Mouse (Mus musculus): ENCODE measurements around the gene Gm10260. TPM values are rescaled to one million over a fixed set of nuclear protein-coding genes. Genes with fewer than 3 reads are reported as not detected.

Gene Gm10260
- total and polyA plus RNA-seq, 3 experiments, result 409 to 4,123 (median 3,111) TPM

GRCm38 (mm10) chr13:97797462-97797861, 37.0 kb upstream of the Gm10260 start:
- Histone ChIP-seq H3K4me3 (ENCODE audit: control insufficient read depth in 1 of 2, insufficient read depth in 1 of 2, low read depth in 2 of 2, low read length in 2 of 2) (no peak overlapping the region), H3K27ac (ENCODE audit: control insufficient read depth, low read depth, low read length) (no peak overlapping the region), H3K9me3 (replicated peaks; ENCODE audit: insufficient read depth, low read length) (no peaks in the 10 kb centered on the region), H3K79me2 (ENCODE audit: control insufficient read depth, insufficient read depth, low read length, poor library complexity) (no peaks in the 10 kb centered on the region), H3K9ac (ENCODE audit: control insufficient read depth, low read depth, low read length, poor library complexity, severe bottlenecking) (no peak overlapping the region), H3K4me1 (ENCODE audit: control insufficient read depth in 1 of 2, insufficient read depth in 2 of 2, low read length in 2 of 2) (no peaks in the 10 kb centered on the region), H3K36me3 (ENCODE audit: control insufficient read depth in 1 of 2, insufficient read depth in 2 of 2, low read length in 2 of 2) (no peaks in the 10 kb centered on the region), H3K27me3 (ENCODE audit: control insufficient read depth in 1 of 2, insufficient read depth in 2 of 2, low read length in 2 of 2) (peaks cover 0 to 2% of the 10 kb centered on the region in 2 experiments; a peak in 2 of 4 replicates)
- no peak for TF ChIP-seq MAX (IDR thresholded peaks at IDR 0.05; ENCODE audit: low read length)
- no peak for TF ChIP-seq HCFC1 (IDR thresholded peaks at IDR 0.05; ENCODE audit: low read depth, low read length)
- TF ChIP-seq ZMIZ1 (IDR thresholded peaks at IDR 0.05; ENCODE audit: low read depth, low read length), result no peak
- no peak for TF ChIP-seq MYB (IDR thresholded peaks at IDR 0.05; ENCODE audit: low read depth, low read length)
- no peak for TF ChIP-seq GABPA (IDR thresholded peaks at IDR 0.05; ENCODE audit: low read depth, low read length)
- no peak for TF ChIP-seq MAZ (IDR thresholded peaks at IDR 0.05; ENCODE audit: low read depth, low read length)
- no peak for TF ChIP-seq TCF12 (IDR thresholded peaks at IDR 0.05; ENCODE audit: low read depth, low read length)
- TF ChIP-seq NELFE (IDR thresholded peaks at IDR 0.05; ENCODE audit: low read depth, low read length), result no peak
- TF ChIP-seq RAD21 (IDR thresholded peaks at IDR 0.05; ENCODE audit: low read depth, low read length), result no peak
- no peak for TF ChIP-seq ZC3H11A (IDR thresholded peaks at IDR 0.05; ENCODE audit: low read depth, low read length)
- no peak for TF ChIP-seq NRF1 (IDR thresholded peaks at IDR 0.05; ENCODE audit: insufficient read depth, low read depth, low read length, poor library complexity, severe bottlenecking)
- TF ChIP-seq CHD2 (IDR thresholded peaks at IDR 0.05; ENCODE audit: low read length), result no peak
- TF ChIP-seq USF1 (IDR thresholded peaks at IDR 0.05; ENCODE audit: low read depth, low read length), result no peak
- TF ChIP-seq ELF1 (IDR thresholded peaks at IDR 0.05; ENCODE audit: low read depth, low read length), result no peak
- DNase-seq (ENCODE audit: low read depth, low spot score), result no peak

- Histone ChIP-seq H3K27me3 (ENCODE audit: control insufficient read depth in 1 of 2, insufficient read depth in 2 of 2, low read length in 2 of 2) (peaks cover 0 to 2% of the 10 kb centered on the region in 2 experiments; a peak in 2 of 4 replicates), H3K9me3 (replicated peaks; ENCODE audit: insufficient read depth, low read length) (no peaks in the 10 kb centered on the region), H3K9ac (ENCODE audit: control insufficient read depth, low read depth, low read length, poor library complexity, severe bottlenecking) (no peak overlapping the region), H3K79me2 (ENCODE audit: control insufficient read depth, insufficient read depth, low read length, poor library complexity) (no peaks in the 10 kb centered on the region), H3K27ac (ENCODE audit: control insufficient read depth, low read depth, low read length) (no peak overlapping the region), H3K4me3 (ENCODE audit: control insufficient read depth in 1 of 2, insufficient read depth in 1 of 2, low read depth in 2 of 2, low read length in 2 of 2) (no peak overlapping the region), H3K36me3 (ENCODE audit: control insufficient read depth in 1 of 2, insufficient read depth in 2 of 2, low read length in 2 of 2) (no peaks in the 10 kb centered on the region), H3K4me1 (ENCODE audit: control insufficient read depth in 1 of 2, insufficient read depth in 2 of 2, low read length in 2 of 2) (no peaks in the 10 kb centered on the region)
- no peak for DNase-seq (ENCODE audit: low read depth, low spot score)
- TF ChIP-seq UBTF (IDR thresholded peaks at IDR 0.05; ENCODE audit: borderline replicate concordance, insufficient read depth, low read depth, low read length) (no peak), NRF1 (IDR thresholded peaks at IDR 0.05; ENCODE audit: insufficient read depth, low read depth, low read length, poor library complexity, severe bottlenecking) (no peak), USF1 (IDR thresholded peaks at IDR 0.05; ENCODE audit: low read depth, low read length) (no peak), MXI1 (IDR thresholded peaks at IDR 0.05; ENCODE audit: low read depth, low read length) (no peak)
These were observed 34.3 kb upstream of the Gm10260 start for GRCm38 (mm10) chr13:97794780-97795179.
